Mouse (Mus musculus) liver, embryonic 16.5 days (tissue): ENCODE data around the gene Lyz1. TPM values are rescaled to one million over a fixed set of nuclear protein-coding genes. Genes with fewer than 3 reads are reported as not detected.

ENCODE experiments used
- ATAC-seq: fragments of 200-750 bp; cut with Nextera tagmentation; 2 replicates; pipeline ENCODE4 v1.8.0; 2017; ENCODE audit warnings: low read depth, mild to moderate bottlenecking, moderate number of reproducible peaks, moderate library complexity
- H3K27ac ChIP-seq: fragments of 300-500 bp; sonication (generic); 2 replicates; pipeline ENCODE4 v1.5.1; 2014; ENCODE audit warnings: mild to moderate bottlenecking, low read length
- H3K27me3 ChIP-seq: fragments of 300-500 bp; sonication (generic); 2 replicates; pipeline ENCODE4 v1.6.1; 2014; ENCODE audit warnings: low read depth, low read length, mixed read lengths; ENCODE audit not compliant: control insufficient read depth, insufficient read depth
- H3K36me3 ChIP-seq: fragments of 300-500 bp; sonication (generic); 2 replicates; pipeline ENCODE4 v1.6.1; 2014; ENCODE audit warnings: mild to moderate bottlenecking; ENCODE audit not compliant: control insufficient read depth, insufficient read depth
- H3K4me1 ChIP-seq: fragments of 300-500 bp; sonication (generic); 2 replicates; pipeline ENCODE4 v1.6.1; 2014; ENCODE audit warnings: low read depth, low read length, mixed read lengths; ENCODE audit not compliant: control insufficient read depth
- H3K4me2 ChIP-seq: fragments of 300-500 bp; sonication (generic); 2 replicates; pipeline ENCODE4 v1.6.1; 2014; ENCODE audit warnings: low read depth, low read length, mixed read lengths
- H3K4me3 ChIP-seq: fragments of 300-500 bp; sonication (generic); 2 replicates; pipeline ENCODE4 v1.5.1; 2014; ENCODE audit warnings: low read depth, mild to moderate bottlenecking, low read length
- H3K9ac ChIP-seq: fragments of 300-500 bp; sonication (generic); 2 replicates; pipeline ENCODE4 v1.6.1; 2014; ENCODE audit warnings: low read depth, low read length
- H3K9me3 ChIP-seq: fragments of 300-500 bp; sonication (generic); replicated peaks from 2 replicates; pipeline ENCODE4 v1.6.1; 2016; ENCODE audit warnings: low read length; ENCODE audit not compliant: control insufficient read depth
- WGBS: fragments of 180-500 bp; shearing (Covaris S2); extraction: QIAGEN DNeasy Blood & Tissue Kit; methylation state at CpG from one replicate; pipeline ENCODE4 v1.1.7; 2014; ENCODE audit not compliant: insufficient replicate concordance; 5-methylcytosine and 5-hydroxymethylcytosine counted together
- polyA plus RNA-seq: library from polyadenylated mRNA; unstranded; fragments of >200 nt; fragmentation: Nextera tagmentation; extraction: Ambion mirVana; gene quantifications from 2 replicates; pipeline ENCODE4 v1.2.1, GENCODE M21; 2015

The Lyz1 gene
- polyA plus RNA-seq = 0.16 and 0.25 TPM in 2 replicates

- Histone ChIP-seq H3K9ac (no peak within 1 kb of the TSS), H3K27ac (no peak within 1 kb of the TSS), H3K4me1 (no peaks in the 10 kb centered on the region), H3K4me3 (no peak within 1 kb of the TSS), H3K9me3 (no peaks in the 10 kb centered on the region), H3K27me3 (no peaks in the 10 kb centered on the region), H3K4me2 (no peak within 1 kb of the TSS), H3K36me3 (no peaks in the 10 kb centered on the region)
- no peak for ATAC-seq
- WGBS = 59% methylated on average over 5 of the region's 5 CpGs
Observed at GRCm38 (mm10) chr10:117292671-117293070, at the start of gene Lyz1. Gene Lyz1 (minus strand): TSS chr10:117292868.

GRCm38 (mm10) chr10:117342406-117342805 is 49.7 kb upstream of the Lyz1 start:
- Histone ChIP-seq H3K27ac (no peak overlapping the region), H3K4me3 (no peak overlapping the region), H3K9me3 (no peaks in the 10 kb centered on the region), H3K4me2 (no peak overlapping the region), H3K9ac (no peak overlapping the region), H3K36me3 (no peaks in the 10 kb centered on the region), H3K4me1 (no peaks in the 10 kb centered on the region), H3K27me3 (no peaks in the 10 kb centered on the region)
- WGBS = 83% methylated on average over 2 of the region's 2 CpGs
- no peak for ATAC-seq

GRCm38 (mm10) chr10:117341029-117341428 is 48.4 kb upstream of the Lyz1 start:
- no peak for ATAC-seq
- no peaks in the 10 kb centered on the region for H3K36me3 ChIP-seq
- WGBS = 87% methylated on average over 4 of the region's 4 CpGs
- no peaks in the 10 kb centered on the region for H3K9me3 ChIP-seq
- no peak overlapping the region for H3K27ac ChIP-seq
- no peak overlapping the region for H3K9ac ChIP-seq
- H3K4me2 ChIP-seq = no peak overlapping the region
- no peaks in the 10 kb centered on the region for H3K27me3 ChIP-seq
- H3K4me3 ChIP-seq = no peak overlapping the region
- H3K4me1 ChIP-seq = no peaks in the 10 kb centered on the region

GRCm38 (mm10) chr10:117339241-117339640 is 46.6 kb upstream of the Lyz1 start:
- no peak for ATAC-seq
- Histone ChIP-seq H3K36me3 (no peaks in the 10 kb centered on the region), H3K27me3 (no peaks in the 10 kb centered on the region), H3K27ac (no peak overlapping the region), H3K9ac (no peak overlapping the region), H3K4me3 (no peak overlapping the region), H3K4me2 (no peak overlapping the region), H3K4me1 (no peaks in the 10 kb centered on the region), H3K9me3 (no peaks in the 10 kb centered on the region)
- WGBS = 54% methylated on average over 7 of the region's 7 CpGs

GRCm38 (mm10) chr10:117337946-117338345 is 45.3 kb upstream of the Lyz1 start:
- no peak for ATAC-seq
- Histone ChIP-seq H3K4me3 (no peak overlapping the region), H3K9me3 (no peaks in the 10 kb centered on the region)

GRCm38 (mm10) chr10:117335649-117336048 is 43.0 kb upstream of the Lyz1 start:
- Histone ChIP-seq H3K9ac (no peak overlapping the region), H3K27ac (no peak overlapping the region), H3K4me3 (no peak overlapping the region), H3K4me1 (no peaks in the 10 kb centered on the region), H3K9me3 (no peaks in the 10 kb centered on the region), H3K27me3 (no peaks in the 10 kb centered on the region), H3K4me2 (no peak overlapping the region), H3K36me3 (no peaks in the 10 kb centered on the region)
- 0 out of 2 replicates have a peak, but pooled peaks have one; percentile 27 for ATAC-seq
- WGBS = 16% methylated on average over 4 of the region's 4 CpGs

More at GRCm38 (mm10) chr10:117337946-117338345, 45.3 kb upstream of the Lyz1 start:
- Histone ChIP-seq H3K4me1 (no peaks in the 10 kb centered on the region), H3K36me3 (no peaks in the 10 kb centered on the region), H3K27me3 (no peaks in the 10 kb centered on the region), H3K4me2 (no peak overlapping the region), H3K9ac (no peak overlapping the region), H3K27ac (no peak overlapping the region)

- Histone ChIP-seq H3K4me1 (no peaks in the 10 kb centered on the region), H3K4me3 (no peak overlapping the region), H3K9ac (no peak overlapping the region), H3K27me3 (no peaks in the 10 kb centered on the region), H3K9me3 (no peaks in the 10 kb centered on the region), H3K4me2 (no peak overlapping the region), H3K27ac (no peak overlapping the region), H3K36me3 (no peaks in the 10 kb centered on the region)
- 37% methylated on average over 5 of the region's 5 CpGs for WGBS
- ATAC-seq = no peak
Observed at GRCm38 (mm10) chr10:117330521-117330920, 37.9 kb upstream of the Lyz1 start.

- H3K4me2 ChIP-seq = no peak overlapping the region
- ATAC-seq = no peak
- WGBS = 58% methylated on average over 7 of the region's 7 CpGs
- no peaks in the 10 kb centered on the region for H3K36me3 ChIP-seq
- H3K27ac ChIP-seq = no peak overlapping the region
- H3K9ac ChIP-seq = no peak overlapping the region
- no peaks in the 10 kb centered on the region for H3K27me3 ChIP-seq
- no peak overlapping the region for H3K4me3 ChIP-seq
- H3K4me1 ChIP-seq = no peaks in the 10 kb centered on the region
- no peaks in the 10 kb centered on the region for H3K9me3 ChIP-seq
Observed at GRCm38 (mm10) chr10:117323782-117324181, 31.1 kb upstream of the Lyz1 start.

GRCm38 (mm10) chr10:117322630-117323029 is 30.0 kb upstream of the Lyz1 start:
- 66% methylated on average over 5 of the region's 5 CpGs for WGBS
- no peak overlapping the region for H3K4me3 ChIP-seq

More at GRCm38 (mm10) chr10:117322630-117323029, 30.0 kb upstream of the Lyz1 start:
- no peaks in the 10 kb centered on the region for H3K36me3 ChIP-seq
- H3K27ac ChIP-seq = no peak overlapping the region
- H3K4me2 ChIP-seq = no peak overlapping the region
- no peak for ATAC-seq
- no peaks in the 10 kb centered on the region for H3K27me3 ChIP-seq
- H3K4me1 ChIP-seq = no peaks in the 10 kb centered on the region
- no peaks in the 10 kb centered on the region for H3K9me3 ChIP-seq
- no peak overlapping the region for H3K9ac ChIP-seq
